Mouse (Mus musculus): Measurements from ENCODE around the gene Decr2.
"Not testable (repeated sequence)": the region's sequence is repeated elsewhere in the genome, so short reads cannot be mapped to it uniquely, and the experiment has no call there.

- not testable (repeated sequence) for TF ChIP-seq POLR2A (IDR thresholded peaks at IDR 0.05; ENCODE audit: control insufficient read depth, extremely low read depth, insufficient read depth, low read length, poor library complexity); CTCF (IDR thresholded peaks at IDR 0.05; ENCODE audit: borderline replicate concordance, control insufficient read depth, extremely low read depth, insufficient read depth, low read length, poor library complexity)
Measured at GRCm38 (mm10) chr17:26114461-26114860, 24.3 kb upstream of the Decr2 start.

Measured in thymus, adult 2 months (tissue).